Mouse (Mus musculus) spleen, postnatal 10 days (tissue): ENCODE measurements around the gene Gpd1.
A peak's percentile ranks its signal among the peaks of the same experiment; 100 is the strongest.

Experiments
- DNase-seq, 2 experiments: peaks; one replicate each; pipeline ENCODE4 v3.0.0; 2021 to 2022; ENCODE audit warnings: low spot score in 2 of 2

The Gpd1 gene

GRCm38 (mm10) chr15:99701640-99701998 is 15.7 kb upstream of the Gpd1 start:
- DNase-seq = peak in 1 of 2 experiments; percentile 25

GRCm38 (mm10) chr15:99701999-99702900 is 15.1 kb upstream of the Gpd1 start, which contains the start of gene Smarcd1:
TSS of gene Smarcd1 (plus strand) at chr15:99702129.
- peak; percentile 97 to 98 for DNase-seq

- peak in 1 of 2 experiments; percentile 8 for DNase-seq
These were observed 14.2 kb upstream of the Gpd1 start for GRCm38 (mm10) chr15:99703104-99703503.

- DNase-seq = no peak
These were observed 13.7 kb upstream of the Gpd1 start for GRCm38 (mm10) chr15:99703676-99704040.

- DNase-seq = no peak
These were observed 13.2 kb upstream of the Gpd1 start for GRCm38 (mm10) chr15:99704041-99704681.

GRCm38 (mm10) chr15:99704881-99705280 is 12.4 kb upstream of the Gpd1 start:
- DNase-seq = no peak

- peak in 1 of 2 experiments; percentile 81 for DNase-seq
These were observed 11.8 kb upstream of the Gpd1 start, which contains the start of gene Gm17349 for GRCm38 (mm10) chr15:99705440-99706048. TSS of gene Gm17349 (minus strand) at chr15:99705490.

GRCm38 (mm10) chr15:99708176-99708575 is 9.1 kb upstream of the Gpd1 start:
- DNase-seq = no peak

- no peak for DNase-seq
These were observed 6.8 kb upstream of the Gpd1 start for GRCm38 (mm10) chr15:99710221-99711190.

GRCm38 (mm10) chr15:99711491-99711890 is 5.8 kb upstream of the Gpd1 start:
- no peak for DNase-seq

GRCm38 (mm10) chr15:99712666-99713559 is 4.4 kb upstream of the Gpd1 start:
- DNase-seq = no peak

- no peak for DNase-seq
These were observed 3.7 kb upstream of the Gpd1 start for GRCm38 (mm10) chr15:99713569-99713968.

GRCm38 (mm10) chr15:99714206-99714605 is 3.1 kb upstream of the Gpd1 start:
- DNase-seq = no peak

- DNase-seq = peak; percentile 82 to 88
These were observed 2.5 kb upstream of the Gpd1 start for GRCm38 (mm10) chr15:99714858-99715257.

GRCm38 (mm10) chr15:99715361-99715865 is 1.9 kb upstream of the Gpd1 start:
- DNase-seq = peak; percentile 50 to 79

GRCm38 (mm10) chr15:99715982-99716746 is 1.2 kb upstream of the Gpd1 start:
- DNase-seq = peak in 1 of 2 experiments; percentile 33

GRCm38 (mm10) chr15:99716814-99717213 is 501 bp upstream of the Gpd1 start:
- no peak for DNase-seq

GRCm38 (mm10) chr15:99718461-99719021 is 1.2 kb downstream of the Gpd1 start:
- DNase-seq = no peak

GRCm38 (mm10) chr15:99719865-99720264 is 2.5 kb downstream of the Gpd1 start:
- DNase-seq = no peak
